Mouse (Mus musculus) myocyte (in vitro differentiated cells): ENCODE measurements around the gene Zfp383.

ENCODE experiments used
- CEBPB ChIP-seq: IDR thresholded peaks from 2 replicates; pipeline ENCODE4 v1.6.1; 2011; ENCODE audit warnings: mild to moderate bottlenecking, moderate library complexity; ENCODE audit not compliant: poor library complexity, insufficient read depth, severe bottlenecking
- MAX ChIP-seq: IDR thresholded peaks from one replicate; pipeline ENCODE4 v1.6.1; 2011; ENCODE audit warnings: low read depth, mild to moderate bottlenecking, control low read depth
- MYOG ChIP-seq, 3 experiments: IDR thresholded peaks; one replicate each; pipeline ENCODE4 v1.6.1; 2011; ENCODE audit warnings: control low read depth in 2 of 3, low read depth in 2 of 3, mild to moderate bottlenecking in 2 of 3; ENCODE audit not compliant: insufficient read length in 2 of 3, control insufficient read depth in 1 of 3, insufficient read depth in 1 of 3
- POLR2A ChIP-seq: IDR thresholded peaks from one replicate; pipeline ENCODE4 v1.6.1; 2011; ENCODE audit warnings: low read depth, mild to moderate bottlenecking, control low read depth, moderate library complexity; ENCODE audit not compliant: insufficient read length
- TCF12 ChIP-seq: IDR thresholded peaks from one replicate; pipeline ENCODE4 v1.6.1; 2011; ENCODE audit warnings: mild to moderate bottlenecking, control low read depth; ENCODE audit not compliant: poor library complexity, insufficient read depth, severe bottlenecking
- USF1 ChIP-seq: IDR thresholded peaks from one replicate; pipeline ENCODE4 v1.6.1; 2011; ENCODE audit warnings: low read depth, mild to moderate bottlenecking, control low read depth, moderate library complexity

- TF ChIP-seq POLR2A: no peak
- TF ChIP-seq TCF12: no peak
- no peak for TF ChIP-seq MAX
- TF ChIP-seq CEBPB: no peak
- no peak for TF ChIP-seq USF1
- no peak for TF ChIP-seq MYOG (IDR thresholded peaks at IDR 0.05; ENCODE audit: control insufficient read depth in 1 of 3, insufficient read depth in 1 of 3, insufficient read length in 2 of 3, low read depth in 2 of 3)
These were observed 48.2 kb downstream of the Zfp383 start for GRCm38 (mm10) chr7:29956257-29956656.
